8 mouse cellular contexts compared by ENCODE assay signal in genomic region chr8:96152496-96153250, GRCm38 (mm10).
DNase-seq lines count a peak whose midpoint lies in the region; TF ChIP-seq lines count a peak whose summit lies in the region.

No protein-coding gene starts in this region.

- TF ChIP-seq RAD21 in CH12.LX (IDR thresholded peaks at IDR 0.05; ENCODE audit: low read depth, low read length), result peak; percentile 73

- H3K9me3 ChIP-seq in CH12.LX (replicated peaks; ENCODE audit: low read length), result no peaks in the 10 kb centered on the region

- H3K4me3 ChIP-seq in gastrocnemius, adult 2 months, result no peak overlapping the region
- no peak overlapping the region for H3K4me3 ChIP-seq in CH12.LX (replicated peaks in 1 of 3; ENCODE audit: low read depth in 2 of 3, low read length in 2 of 3, poor library complexity in 1 of 3)
- no peak overlapping the region for H3K4me3 ChIP-seq in testis, adult 2 months (ENCODE audit: control insufficient read depth, low read depth, low read length)

- DNase-seq in gastrocnemius, adult 2 months, result peak; percentile 30
- no peak for DNase-seq in gastrocnemius, adult 8-10 months (ENCODE audit: low spot score in 2 of 2)
- DNase-seq in CH12.LX (ENCODE audit: extremely low read depth), result peak; percentile 48
- DNase-seq in brain, embryonic 14.5 days (ENCODE audit: low read depth), result no peak
- DNase-seq in forelimb bud, embryonic 11.5 days (ENCODE audit: low read depth, low spot score), result peak; percentile 48
- DNase-seq in layer of hippocampus, adult 8-10 months (ENCODE audit: low spot score in 2 of 2), result peak; percentile 14 to 55
- DNase-seq in lung, postnatal 36 days, result peak; percentile 39

- no peak overlapping the region for H3K27ac ChIP-seq in gastrocnemius, adult 2 months
- H3K27ac ChIP-seq in CH12.LX (ENCODE audit: insufficient read depth, low read depth), result no peak overlapping the region
- no peak overlapping the region for H3K27ac ChIP-seq in testis, adult 2 months (ENCODE audit: control insufficient read depth, insufficient read depth, low read depth, low read length)

- no peaks in the 10 kb centered on the region for H3K4me1 ChIP-seq in CH12.LX (ENCODE audit: control insufficient read depth in 1 of 2, insufficient read depth in 2 of 2)
- peaks cover 4% of the 10 kb centered on the region for H3K4me1 ChIP-seq in testis, adult 2 months (ENCODE audit: control insufficient read depth, insufficient read depth, low read length)

- H3K9ac ChIP-seq in CH12.LX (ENCODE audit: insufficient read depth, low read depth), result no peak overlapping the region

- H3K4me2 ChIP-seq in CH12.LX (ENCODE audit: insufficient read depth, low read depth, poor library complexity, severe bottlenecking), result no peak overlapping the region

- no peak for TF ChIP-seq POLR2A in CH12.LX (IDR thresholded peaks at IDR 0.05; ENCODE audit: low read depth, low read length)
- no peak for TF ChIP-seq POLR2A in brain, embryonic 14.5 days (IDR thresholded peaks at IDR 0.05; ENCODE audit: borderline replicate concordance, extremely low read depth, insufficient read depth, insufficient read length, poor library complexity, severe bottlenecking)
- no peak for TF ChIP-seq POLR2A in testis, adult 2 months (IDR thresholded peaks at IDR 0.05; ENCODE audit: control insufficient read depth, low read depth, low read length)

- intact Hi-C loops in gastrocnemius, adult 2 months (cut with DNase I), result no loop called here

- no peak for TF ChIP-seq EP300 in CH12.LX (IDR thresholded peaks at IDR 0.05; ENCODE audit: low read length)

- H3K36me3 ChIP-seq in CH12.LX (replicated peaks in 1 of 2; ENCODE audit: control insufficient read depth in 1 of 2, insufficient read depth in 1 of 2, low read length in 1 of 2), result no peaks in the 10 kb centered on the region
- H3K36me3 ChIP-seq in testis, adult 2 months (ENCODE audit: control insufficient read depth, insufficient read depth, low read length), result no peaks in the 10 kb centered on the region

- TF ChIP-seq CTCF in gastrocnemius, adult 2 months (IDR thresholded peaks at IDR 0.05), result peak; percentile 85
- peak; percentile 69 to 94 for TF ChIP-seq CTCF in CH12.LX (conservative IDR thresholded peaks at IDR 0.05 in 1 of 2, IDR thresholded peaks at IDR 0.05 in 1 of 2; ENCODE audit: low read depth in 2 of 2, low read length in 2 of 2)
- TF ChIP-seq CTCF in brain, embryonic 14.5 days (IDR thresholded peaks at IDR 0.05; ENCODE audit: borderline replicate concordance, extremely low read depth, insufficient read depth, insufficient read length), result peak; percentile 76; the same call in 1 of the 2 replicates
- TF ChIP-seq CTCF in testis, adult 2 months (IDR thresholded peaks at IDR 0.05; ENCODE audit: control insufficient read depth, insufficient read depth, insufficient replicate concordance, low read depth, low read length), result peak; percentile 93; the same call in 1 of the 2 replicates

- in situ Hi-C loops in CH12.LX (cut with MboI; ENCODE audit: low pct_ligation_motif_present, low pct_unique_long_range_greater_than_20kb, low sequenced_read_pairs), result no loop called here

- peaks cover 13% of the 10 kb centered on the region for H3K27me3 ChIP-seq in CH12.LX (replicated peaks)
- no peaks in the 10 kb centered on the region for H3K27me3 ChIP-seq in testis, adult 2 months (ENCODE audit: control insufficient read depth, insufficient read depth, low read length)

- dilution Hi-C loops in CH12.LX (cut with MboI; ENCODE audit: extremely low pct_ligation_motif_present, extremely low pct_unique_long_range_greater_than_20kb, low sequenced_read_pairs), result no loop called here

- H3K79me2 ChIP-seq in CH12.LX (replicated peaks; ENCODE audit: control insufficient read depth, extremely low read depth, insufficient read depth, poor library complexity, severe bottlenecking), result no peaks in the 10 kb centered on the region

TF ChIP-seq in CH12.LX, 34 proteins besides CTCF, POLR2A, EP300 and RAD21:
- TF ChIP-seq USF2 (conservative IDR thresholded peaks at IDR 0.05; ENCODE audit: low read depth, low read length) (no peak), NRF1 (IDR thresholded peaks at IDR 0.05; ENCODE audit: low read depth, low read length) (no peak), SMC3 (IDR thresholded peaks at IDR 0.05; ENCODE audit: low read depth, low read length) (peak; percentile 47), JUN (IDR thresholded peaks at IDR 0.05; ENCODE audit: insufficient read depth, low read depth, low read length) (no peak)
TF ChIP-seq in CH12.LX: peak in this region for 1.

Comparison
In these comparisons a context has a peak if more than half of its experiments do, and no peak if none do; other contexts are left out.
1. DNase-seq: peak in gastrocnemius, adult 2 months (single experiment), CH12.LX (single experiment), forelimb bud, embryonic 11.5 days (single experiment), layer of hippocampus, adult 8-10 months (2 of 2) and lung, postnatal 36 days (single experiment); none in gastrocnemius, adult 8-10 months (0 of 2) and brain, embryonic 14.5 days (single experiment).
2. Peak in every context shown above with its lines, with median percentiles within 50 percentile points of each other: CTCF ChIP-seq.